Mouse (Mus musculus) embryonic facial prominence, embryonic 14.5 days (tissue): ENCODE results near the gene Hectd4. TPM values are rescaled to one million over a fixed set of nuclear protein-coding genes. Genes with fewer than 3 reads are reported as not detected.
A peak's percentile ranks its signal among the peaks of the same experiment; 100 is the strongest.

Source experiments
- ATAC-seq: fragments of 200-750 bp; cut with Nextera tagmentation; 2 replicates; pipeline ENCODE4 v1.8.0; 2017; ENCODE audit warnings: low read depth, moderate number of reproducible peaks, moderate TSS enrichment
- DNase-seq: peaks from one replicate; pipeline ENCODE4 v3.0.0-alpha.2; 2015; ENCODE audit warnings: low spot score
- H3K27ac ChIP-seq: fragments of 300-500 bp; sonication (generic); replicated peaks from 2 replicates; pipeline ENCODE4 v1.5.1; 2014; ENCODE audit warnings: low read depth, mild to moderate bottlenecking, low read length, moderate library complexity
- H3K27me3 ChIP-seq: fragments of 300-500 bp; sonication (generic); replicated peaks from 2 replicates; pipeline ENCODE4 v1.6.1; 2014; ENCODE audit warnings: low read length; ENCODE audit not compliant: control insufficient read depth, insufficient read depth
- H3K36me3 ChIP-seq: fragments of 300-500 bp; sonication (generic); 2 replicates; pipeline ENCODE4 v1.6.1; 2014; ENCODE audit warnings: low read length, mixed read lengths; ENCODE audit not compliant: control insufficient read depth, insufficient read depth
- H3K4me1 ChIP-seq: fragments of 300-500 bp; sonication (generic); 2 replicates; pipeline ENCODE4 v1.6.1; 2014; ENCODE audit warnings: antibody characterized with exemption, low read length; ENCODE audit not compliant: control insufficient read depth, insufficient read depth
- H3K4me2 ChIP-seq: fragments of 300-500 bp; sonication (generic); 2 replicates; pipeline ENCODE4 v1.6.1; 2014; ENCODE audit warnings: low read depth, mild to moderate bottlenecking, low read length, moderate library complexity, mixed read lengths
- H3K4me3 ChIP-seq: fragments of 300-500 bp; sonication (generic); 2 replicates; pipeline ENCODE4 v1.5.1; 2014; ENCODE audit warnings: low read depth, mild to moderate bottlenecking, low read length
- H3K9ac ChIP-seq: fragments of 300-500 bp; sonication (generic); 2 replicates; pipeline ENCODE4 v1.6.1; 2014; ENCODE audit warnings: low read depth, mild to moderate bottlenecking, low read length, moderate library complexity, mixed read lengths
- H3K9me3 ChIP-seq: fragments of 300-500 bp; sonication (generic); 2 replicates; pipeline ENCODE4 v1.6.1; 2016; ENCODE audit warnings: low read length; ENCODE audit not compliant: control insufficient read depth
- WGBS: fragments of 180-500 bp; shearing (Covaris S2); extraction: QIAGEN DNeasy Blood & Tissue Kit; methylation state at CpG from one replicate; pipeline ENCODE4 v1.1.7; 2014; 5-methylcytosine and 5-hydroxymethylcytosine counted together
- polyA plus RNA-seq: library from polyadenylated mRNA; unstranded; fragments of >200 nt; fragmentation: Nextera tagmentation; extraction: Ambion mirVana; gene quantifications from 2 replicates; pipeline ENCODE4 v1.2.1, GENCODE M21; 2014

Hectd4 gene
- polyA plus RNA-seq, 1 experiment from 2014 or later: 7.3 TPM

DNA sequence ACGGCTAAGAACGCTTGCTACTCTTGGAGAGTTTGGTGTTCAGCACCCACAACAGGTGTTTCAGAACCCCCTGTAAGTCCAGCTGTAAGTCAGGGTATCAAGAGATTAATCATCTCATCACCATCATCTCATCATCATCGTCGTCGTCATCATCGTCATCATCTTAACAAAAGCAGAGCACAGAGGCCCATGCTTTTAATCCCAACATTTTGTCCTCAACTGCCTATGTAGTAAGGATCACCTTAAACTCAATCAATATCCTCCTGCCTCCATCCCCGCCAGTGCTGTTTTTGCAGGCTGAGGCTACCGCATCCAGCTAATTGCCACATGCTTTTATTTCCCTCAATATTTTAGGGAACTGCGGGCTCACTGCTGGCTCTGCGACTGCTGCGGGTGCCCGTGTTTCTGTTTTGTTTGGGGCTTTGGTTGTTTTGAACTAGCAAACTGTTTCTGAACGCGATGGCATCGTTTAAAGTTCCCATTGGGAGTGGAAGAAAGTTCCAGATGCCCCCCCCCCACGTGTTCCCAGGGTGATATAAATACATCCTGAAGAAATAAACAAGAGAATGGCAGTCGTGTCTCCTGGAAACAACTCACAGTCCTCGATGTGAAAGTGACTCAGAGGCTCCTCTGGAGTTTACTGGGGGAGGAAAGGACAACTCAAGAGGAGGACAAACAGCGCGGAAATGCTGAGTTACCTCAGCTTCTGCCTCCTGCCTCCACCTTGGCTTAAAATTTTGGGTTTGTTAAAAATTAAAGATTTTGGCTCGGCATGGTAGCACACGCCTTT is 166.3 kb downstream of the Hectd4 start:
- DNase-seq: no peak
- 32% methylated on average over 22 of the region's 22 CpGs for WGBS

DNA sequence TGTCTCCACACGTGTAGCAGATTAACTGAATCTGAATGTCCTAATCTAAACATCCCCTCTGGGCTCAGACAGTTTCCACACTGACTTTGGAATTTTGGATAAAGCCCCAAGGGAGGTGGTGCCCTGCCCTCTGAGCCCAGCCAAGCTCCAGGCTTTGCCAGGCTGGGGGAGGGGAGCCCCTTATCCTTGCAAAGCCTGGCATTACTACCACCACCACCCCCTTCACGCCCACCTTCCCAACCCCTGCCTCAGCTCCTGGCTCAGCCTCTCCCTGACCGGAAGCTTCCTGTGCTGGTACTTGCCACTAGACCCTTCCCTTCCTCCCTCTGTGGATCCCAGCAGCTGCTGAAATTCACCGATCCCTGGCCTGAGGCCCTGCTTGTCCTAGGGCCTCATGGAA is 167.1 kb downstream of the Hectd4 start:
- no peak overlapping the region for H3K4me2 ChIP-seq
- no peak for DNase-seq

More for the DNA sequence above, 166.3 kb downstream of the Hectd4 start:
- peak overlapping the region; percentile 58 for H3K4me2 ChIP-seq
- no peaks in the 10 kb centered on the region for H3K27me3 ChIP-seq
- peak overlapping the region; percentile 77 for H3K4me3 ChIP-seq
- peaks cover 6% of the 10 kb centered on the region for H3K4me1 ChIP-seq
- H3K9me3 ChIP-seq: no peaks in the 10 kb centered on the region
- no peak overlapping the region for H3K27ac ChIP-seq
- H3K36me3 ChIP-seq: peaks cover 14% of the 10 kb centered on the region
- H3K9ac ChIP-seq: peak overlapping the region; percentile 85; the same call in 1 of the 2 replicates
- ATAC-seq: no peak

DNA sequence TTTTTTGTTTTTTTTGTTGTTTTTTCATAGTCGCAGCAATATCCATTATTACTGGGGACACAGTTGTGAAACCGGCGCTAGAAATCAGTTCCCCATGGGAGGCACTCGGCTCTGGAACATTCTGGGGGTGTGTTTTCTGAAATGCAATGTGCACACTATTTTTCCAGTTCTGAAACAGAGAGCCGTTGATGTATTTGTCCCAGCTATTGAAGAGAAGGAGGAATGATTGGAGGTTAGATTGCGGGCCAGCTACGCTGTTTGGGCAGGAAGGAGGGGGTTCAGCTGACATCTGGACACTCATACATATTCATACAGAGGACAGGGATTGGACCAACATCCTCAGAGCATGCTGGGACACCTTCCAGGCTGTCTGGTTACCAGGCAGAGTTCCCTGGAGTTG is 169.1 kb downstream of the Hectd4 start:
- DNase-seq (no peak), ATAC-seq (no peak)
- Histone ChIP-seq H3K27ac (no peak overlapping the region), H3K4me3 (no peak overlapping the region), H3K4me1 (peaks cover 6% of the 10 kb centered on the region), H3K4me2 (no peak overlapping the region), H3K36me3 (no peaks in the 10 kb centered on the region), H3K27me3 (no peaks in the 10 kb centered on the region), H3K9me3 (no peaks in the 10 kb centered on the region), H3K9ac (no peak overlapping the region)
- WGBS: 60% methylated on average over 7 of the region's 7 CpGs

More for the DNA sequence above, 167.1 kb downstream of the Hectd4 start:
- no peak overlapping the region for H3K27ac ChIP-seq
- H3K4me1 ChIP-seq: peaks cover 6% of the 10 kb centered on the region
- H3K9ac ChIP-seq: no peak overlapping the region
- 0 out of 2 replicates have a peak, but pooled peaks cover 8% of the 10 kb centered on the region for H3K36me3 ChIP-seq
- no peak overlapping the region for H3K4me3 ChIP-seq
- no peaks in the 10 kb centered on the region for H3K27me3 ChIP-seq
- ATAC-seq: no peak
- WGBS: 28% methylated on average over 4 of the region's 4 CpGs
- no peaks in the 10 kb centered on the region for H3K9me3 ChIP-seq

DNA sequence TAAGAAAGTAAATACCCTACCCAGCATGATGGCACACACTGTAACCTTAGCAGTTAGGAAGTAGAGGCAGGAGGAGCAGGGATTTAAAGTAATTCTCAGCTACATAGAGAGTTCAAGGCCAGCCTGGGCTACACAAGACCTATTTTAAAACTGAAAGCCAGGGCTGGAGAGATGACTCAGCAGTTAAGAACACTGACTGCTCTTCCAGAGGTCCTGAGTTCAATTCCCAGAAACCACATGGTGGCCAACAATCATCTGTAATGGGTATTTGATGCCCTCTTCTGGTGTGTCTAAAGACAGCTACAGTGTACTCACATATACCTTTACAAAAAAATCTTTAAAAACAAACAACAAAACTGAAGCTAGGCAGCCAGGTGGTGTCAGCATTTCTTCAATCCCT is 169.7 kb downstream of the Hectd4 start:
- ATAC-seq (no peak), DNase-seq (no peak)
- H3K36me3 ChIP-seq: no peaks in the 10 kb centered on the region
- no peaks in the 10 kb centered on the region for H3K27me3 ChIP-seq
- no peak overlapping the region for H3K27ac ChIP-seq
- no peak overlapping the region for H3K9ac ChIP-seq
- H3K9me3 ChIP-seq: no peaks in the 10 kb centered on the region
- peaks cover under 1% of the 10 kb centered on the region; the same call in 1 of the 2 replicates for H3K4me1 ChIP-seq
- no peak overlapping the region for H3K4me3 ChIP-seq
- no peak overlapping the region for H3K4me2 ChIP-seq

DNA sequence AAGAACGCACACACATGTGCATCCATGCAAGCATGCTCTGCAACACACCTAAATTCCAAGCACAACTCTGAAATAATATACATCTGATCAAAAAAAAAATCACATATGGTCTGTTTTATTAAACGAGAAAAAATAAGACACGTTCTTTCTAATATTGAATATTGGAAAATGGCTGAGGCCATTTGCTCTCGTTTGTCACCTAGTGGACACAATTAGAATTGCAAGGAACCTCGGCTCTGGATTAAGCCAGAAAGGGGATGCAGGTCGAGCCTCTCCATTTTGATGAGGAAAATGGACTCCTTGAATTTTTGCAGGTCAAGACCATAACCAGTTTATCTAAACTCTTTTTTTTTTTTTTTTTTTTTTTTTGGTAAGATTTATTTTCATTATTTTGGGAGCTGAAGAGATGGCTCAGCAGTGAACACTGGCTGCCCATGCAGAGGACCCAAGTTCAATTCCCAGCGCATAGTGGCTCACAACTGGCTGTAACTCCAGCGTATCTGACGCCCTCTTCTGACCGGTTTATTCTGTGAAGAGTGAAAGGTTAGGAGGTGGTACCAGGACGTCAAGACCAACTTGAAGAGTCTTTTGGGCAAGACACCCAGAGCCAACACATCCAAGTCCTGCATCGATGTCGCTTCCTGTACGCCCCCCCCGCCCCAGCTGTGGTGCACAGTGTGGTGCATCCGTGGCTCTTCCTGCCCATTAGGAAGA is 172.8 kb downstream of the Hectd4 start:
- Histone ChIP-seq H3K27me3 (no peaks in the 10 kb centered on the region), H3K4me3 (no peak overlapping the region), H3K9ac (no peak overlapping the region), H3K9me3 (no peaks in the 10 kb centered on the region), H3K4me2 (no peak overlapping the region), H3K36me3 (no peaks in the 10 kb centered on the region), H3K4me1 (no peaks in the 10 kb centered on the region), H3K27ac (no peak overlapping the region)
- 56% methylated on average over 16 of the region's 16 CpGs for WGBS
- ATAC-seq (no peak), DNase-seq (peak; percentile 40)

DNA sequence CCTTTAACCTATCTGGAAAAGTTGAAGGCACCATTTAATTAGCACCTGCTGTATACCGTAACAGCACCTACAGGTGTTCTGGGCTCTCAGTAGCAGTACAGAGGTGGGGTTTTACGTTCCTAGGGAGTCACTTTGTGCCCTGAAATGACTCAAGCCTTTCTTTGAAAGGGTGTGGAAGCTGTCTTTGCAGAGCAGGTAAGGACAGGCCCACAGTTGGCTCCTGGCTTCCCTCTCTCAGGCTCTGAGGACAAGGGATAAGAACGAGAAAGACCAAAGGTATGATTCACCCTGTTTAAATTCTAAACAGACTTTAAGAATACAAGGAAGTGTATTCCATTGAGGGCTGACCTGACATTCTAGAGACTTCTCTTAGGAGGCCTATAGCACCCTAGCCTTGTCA is 173.4 kb downstream of the Hectd4 start:
- no peaks in the 10 kb centered on the region for H3K36me3 ChIP-seq
- H3K4me3 ChIP-seq: no peak overlapping the region
- H3K4me1 ChIP-seq: no peaks in the 10 kb centered on the region
- 79% methylated on average over 3 of the region's 3 CpGs for WGBS
- H3K9ac ChIP-seq: no peak overlapping the region
- no peaks in the 10 kb centered on the region for H3K9me3 ChIP-seq
- H3K27me3 ChIP-seq: no peaks in the 10 kb centered on the region
- DNase-seq: no peak
- no peak overlapping the region for H3K27ac ChIP-seq
- no peak for ATAC-seq
- H3K4me2 ChIP-seq: no peak overlapping the region

DNA sequence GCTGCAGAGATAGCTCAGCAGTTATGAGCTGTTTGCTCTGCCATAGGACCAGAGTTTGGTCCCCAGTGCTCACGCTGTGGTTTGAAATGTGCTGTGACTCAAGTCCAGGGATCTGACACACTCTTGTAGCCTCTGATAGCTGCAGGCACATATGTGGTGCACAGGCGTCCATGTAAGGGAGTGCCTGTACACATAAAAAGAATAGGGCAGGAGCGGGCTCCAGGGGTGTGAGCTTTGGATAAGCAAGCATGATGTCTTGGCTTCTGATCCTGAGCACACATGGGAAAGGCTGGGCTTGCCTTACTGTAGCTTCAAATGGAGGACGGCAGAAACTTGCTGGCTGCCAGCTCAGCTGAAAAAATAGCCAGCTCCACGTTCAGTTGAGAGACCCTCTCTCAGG is 175.6 kb downstream of the Hectd4 start:
- Histone ChIP-seq H3K27ac (no peak overlapping the region), H3K4me3 (no peak overlapping the region), H3K4me1 (peaks cover 6% of the 10 kb centered on the region; the same call in 1 of the 2 replicates), H3K27me3 (no peaks in the 10 kb centered on the region), H3K4me2 (no peak overlapping the region), H3K9ac (no peak overlapping the region), H3K36me3 (no peaks in the 10 kb centered on the region), H3K9me3 (no peaks in the 10 kb centered on the region)
- WGBS: 83% methylated on average over 5 of the region's 5 CpGs
- DNase-seq (no peak), ATAC-seq (no peak)

DNA sequence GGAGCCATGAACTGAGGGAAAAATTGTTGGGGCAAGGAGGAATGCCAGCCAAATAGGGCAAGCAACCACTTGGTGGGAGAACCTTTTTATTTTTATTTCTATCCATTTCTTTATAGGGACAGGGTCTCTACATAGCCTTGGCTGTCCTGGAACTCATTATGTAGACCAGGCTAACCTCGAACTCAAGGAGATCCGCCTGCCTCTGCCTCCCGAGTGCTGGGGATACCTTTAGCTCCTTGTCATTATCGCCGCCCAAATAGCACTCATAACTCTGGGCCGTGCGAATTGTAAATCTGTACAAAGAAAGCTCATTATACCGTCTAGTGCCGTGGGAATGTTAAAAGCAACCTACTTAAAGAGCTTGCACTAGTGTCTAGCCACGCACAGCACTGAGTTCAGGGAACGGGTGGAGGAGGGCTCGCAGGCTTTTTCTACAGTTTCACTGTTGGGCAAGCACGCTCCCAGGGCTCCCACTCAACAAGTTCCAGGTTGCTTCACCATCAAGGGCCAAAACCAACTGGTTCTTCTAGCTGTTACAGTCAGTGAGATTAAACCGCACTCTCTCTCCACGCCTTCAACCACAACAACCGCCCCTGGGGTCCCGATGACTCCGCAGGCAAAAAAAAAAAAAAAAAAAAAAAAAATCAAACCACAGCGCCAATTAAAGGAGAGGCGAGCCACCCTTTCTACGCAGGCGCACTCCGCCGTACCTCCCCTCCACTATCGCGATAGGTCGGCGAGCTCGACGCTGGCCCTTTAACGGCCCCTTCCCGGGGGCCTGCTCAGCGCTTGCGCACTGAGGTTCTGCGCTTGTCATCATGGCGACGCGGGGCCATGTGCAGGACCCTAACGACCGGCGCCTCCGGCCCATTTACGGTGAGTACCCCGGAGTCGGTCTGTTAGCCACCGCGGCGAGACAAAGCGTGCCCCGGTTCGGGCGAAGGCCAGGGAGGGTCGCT is 177.4 kb downstream of the Hectd4 start, which contains the start of gene Naa25:
TSS of gene Naa25 (plus strand) at position 750 of the 959 bp plus-strand sequence.
- H3K4me1 ChIP-seq: peaks cover 6% of the 10 kb centered on the region; the same call in 1 of the 2 replicates
- H3K9me3 ChIP-seq: no peaks in the 10 kb centered on the region
- H3K4me2 ChIP-seq: peak within 1 kb of the TSS; percentile 87
- peak within 1 kb of the TSS; percentile 93 for H3K27ac ChIP-seq
- peak; percentile 99 for DNase-seq
- peak within 1 kb of the TSS; percentile 98 for H3K4me3 ChIP-seq
- H3K9ac ChIP-seq: peak within 1 kb of the TSS; percentile 87
- WGBS: 10% methylated on average over 50 of the region's 53 CpGs
- peaks cover 6% of the 10 kb centered on the region; the same call in 1 of the 2 replicates for H3K36me3 ChIP-seq
- peak; percentile 96 for ATAC-seq
- H3K27me3 ChIP-seq: no peaks in the 10 kb centered on the region
